Mouse (Mus musculus) hindbrain, postnatal 0 days (tissue): ENCODE measurements around the gene Lmntd2. TPM values are rescaled to one million over a fixed set of nuclear protein-coding genes. Genes with fewer than 3 reads are reported as not detected.

Source experiments
- ATAC-seq: fragments of 200-750 bp; cut with Nextera tagmentation; 2 replicates; pipeline ENCODE4 v1.8.0; 2017; ENCODE audit warnings: mild to moderate bottlenecking, moderate TSS enrichment, moderate library complexity
- DNase-seq: peaks from one replicate; pipeline ENCODE4 v3.0.0-alpha.2; 2015; ENCODE audit warnings: low spot score
- H3K27ac ChIP-seq: fragments of 300-500 bp; sonication (generic); 2 replicates; pipeline ENCODE4 v1.5.1; 2014; ENCODE audit warnings: mild to moderate bottlenecking
- H3K27me3 ChIP-seq: fragments of 300-500 bp; sonication (generic); 2 replicates; pipeline ENCODE4 v1.6.1; 2014; ENCODE audit warnings: low read length, mixed read lengths; ENCODE audit not compliant: insufficient read depth
- H3K36me3 ChIP-seq: fragments of 300-500 bp; sonication (generic); 2 replicates; pipeline ENCODE4 v1.6.1; 2014; ENCODE audit warnings: low read length, mixed read lengths; ENCODE audit not compliant: insufficient read depth
- H3K4me1 ChIP-seq: fragments of 300-500 bp; sonication (generic); 2 replicates; pipeline ENCODE4 v1.6.1; 2014; ENCODE audit warnings: antibody characterized with exemption, low read length, mixed read lengths; ENCODE audit not compliant: insufficient read depth
- H3K4me2 ChIP-seq: fragments of 300-500 bp; sonication (generic); 2 replicates; pipeline ENCODE4 v1.6.1; 2014; ENCODE audit warnings: low read depth, mild to moderate bottlenecking, low read length, moderate library complexity, mixed read lengths
- H3K4me3 ChIP-seq: fragments of 300-500 bp; sonication (generic); 2 replicates; pipeline ENCODE4 v1.5.1; 2014; ENCODE audit warnings: low read length
- H3K9ac ChIP-seq: fragments of 300-500 bp; sonication (generic); replicated peaks from 2 replicates; pipeline ENCODE4 v1.6.1; 2014; ENCODE audit warnings: mild to moderate bottlenecking, low read length, moderate library complexity, mixed read lengths
- H3K9me3 ChIP-seq: fragments of 300-500 bp; sonication (generic); 2 replicates; pipeline ENCODE4 v1.6.1; 2016; ENCODE audit warnings: low read length, mixed read lengths
- CTCF ChIP-seq: IDR thresholded peaks from 2 replicates; pipeline ENCODE4 v1.5.1; 2016; ENCODE audit warnings: antibody characterized with exemption, control low read depth, low read depth
- WGBS: fragments of 180-500 bp; shearing (Covaris S2); extraction: QIAGEN DNeasy Blood & Tissue Kit; methylation state at CpG from one replicate; pipeline ENCODE4 v1.1.7; 2014; 5-methylcytosine and 5-hydroxymethylcytosine counted together
- polyA plus RNA-seq: library from polyadenylated mRNA; unstranded; fragments of >200 nt; fragmentation: Nextera tagmentation; extraction: Ambion mirVana; gene quantifications from 2 replicates; pipeline ENCODE4 v1.2.1, GENCODE M21; 2015
- total RNA-seq: library from RNA; depleted of rRNA; stranded (reverse); fragments of >200 nt; gene quantifications from 2 replicates; pipeline ENCODE4 v1.2.3, GENCODE M21; 2014

Gene Lmntd2
- total and polyA plus RNA-seq, 2 experiments from 2014 or later = 0.29 TPM; not detected in 1

DNA sequence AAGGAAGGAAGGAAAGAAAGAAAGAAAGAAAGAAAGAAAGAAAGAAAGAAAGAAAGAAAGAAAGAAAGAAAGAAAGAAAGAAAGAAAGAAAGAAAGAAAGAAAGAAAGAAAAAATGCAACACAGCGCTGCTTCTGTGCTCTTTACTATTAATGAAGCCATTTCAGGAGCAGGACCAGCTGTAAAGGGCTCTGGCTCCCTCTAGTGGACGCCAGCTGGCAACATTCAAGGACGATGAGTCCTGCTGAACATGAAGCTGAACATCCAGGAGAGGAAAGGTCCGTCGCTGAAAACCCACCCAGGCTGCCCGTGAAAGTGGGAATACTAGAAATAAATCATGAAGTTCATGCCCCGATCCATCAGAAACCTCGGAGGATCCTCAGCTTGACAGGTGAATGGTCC is 37.7 kb downstream of the Lmntd2 start:
- TF ChIP-seq CTCF = peak; percentile 96
- Histone ChIP-seq H3K27me3 (no peaks in the 10 kb centered on the region), H3K4me2 (no peak overlapping the region), H3K27ac (no peak overlapping the region), H3K4me1 (no peaks in the 10 kb centered on the region), H3K9ac (no peak overlapping the region), H3K36me3 (no peaks in the 10 kb centered on the region), H3K9me3 (no peaks in the 10 kb centered on the region), H3K4me3 (no peak overlapping the region)
- no peak for ATAC-seq
- peak; percentile 94 for DNase-seq
- 2% methylated on average over 8 of the region's 8 CpGs for WGBS

DNA sequence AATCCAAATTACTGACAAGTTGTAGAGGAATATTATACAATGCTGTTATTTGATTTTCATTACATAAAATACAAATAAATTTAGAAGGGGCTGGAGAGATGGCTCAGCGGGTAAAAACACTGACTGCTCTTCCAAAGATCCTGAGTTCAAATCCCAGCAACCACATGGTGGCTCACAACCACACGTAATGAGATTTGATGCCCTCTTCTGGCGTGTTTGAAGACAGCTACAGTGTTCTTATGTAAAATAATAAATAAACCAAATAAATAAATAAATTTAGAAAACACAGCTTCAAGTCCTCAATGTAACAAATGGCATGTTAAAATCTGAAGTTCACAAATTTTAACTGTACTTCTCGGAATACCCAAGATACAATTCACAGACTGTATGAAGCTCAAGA is 38.8 kb downstream of the Lmntd2 start:
- Histone ChIP-seq H3K4me1 (no peaks in the 10 kb centered on the region), H3K9me3 (no peaks in the 10 kb centered on the region), H3K4me3 (no peak overlapping the region), H3K36me3 (no peaks in the 10 kb centered on the region), H3K9ac (no peak overlapping the region), H3K4me2 (no peak overlapping the region), H3K27ac (no peak overlapping the region), H3K27me3 (no peaks in the 10 kb centered on the region)
- WGBS = 93% methylated on average over 4 of the region's 4 CpGs
- ATAC-seq = no peak
- TF ChIP-seq CTCF = 0 out of 2 replicates have a peak, but pooled peaks have one; percentile 20
- no peak for DNase-seq

DNA sequence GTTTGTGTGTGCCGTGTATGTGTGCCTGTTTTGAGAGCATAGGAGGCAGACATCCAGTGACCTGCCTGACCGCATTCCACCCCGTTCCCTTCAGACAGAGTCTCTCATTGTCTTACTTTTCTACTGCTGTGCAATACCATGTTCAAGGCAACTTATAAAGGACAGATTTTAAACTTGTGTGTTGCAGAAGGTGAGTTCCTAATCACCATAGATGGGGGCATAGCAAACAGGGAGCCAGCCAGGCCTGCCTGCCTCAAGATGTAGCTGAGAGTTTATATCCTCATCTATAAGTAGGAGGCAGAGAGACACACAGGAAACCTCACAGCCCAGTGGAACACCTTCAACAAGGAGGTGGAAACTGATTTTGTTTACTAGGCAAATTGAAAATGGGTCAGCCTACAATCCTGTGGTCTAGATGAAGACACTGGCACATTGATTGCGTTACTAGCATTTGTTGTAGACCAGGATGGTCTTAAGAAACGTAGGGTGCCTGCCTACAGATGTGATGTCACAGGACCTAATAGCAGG is 40.5 kb downstream of the Lmntd2 start:
- Histone ChIP-seq H3K36me3 (no peaks in the 10 kb centered on the region), H3K4me2 (peak overlapping the region; percentile 61), H3K9me3 (no peaks in the 10 kb centered on the region), H3K27ac (peak overlapping the region; percentile 93; the same call in 1 of the 2 replicates), H3K9ac (peak overlapping the region; percentile 57), H3K4me3 (peak overlapping the region; percentile 44; the same call in 1 of the 2 replicates), H3K4me1 (peaks cover 5% of the 10 kb centered on the region; the same call in 1 of the 2 replicates), H3K27me3 (no peaks in the 10 kb centered on the region)
- no peak for TF ChIP-seq CTCF
- ATAC-seq (no peak), DNase-seq (no peak)
- WGBS = 74% methylated on average over 5 of the region's 5 CpGs

DNA sequence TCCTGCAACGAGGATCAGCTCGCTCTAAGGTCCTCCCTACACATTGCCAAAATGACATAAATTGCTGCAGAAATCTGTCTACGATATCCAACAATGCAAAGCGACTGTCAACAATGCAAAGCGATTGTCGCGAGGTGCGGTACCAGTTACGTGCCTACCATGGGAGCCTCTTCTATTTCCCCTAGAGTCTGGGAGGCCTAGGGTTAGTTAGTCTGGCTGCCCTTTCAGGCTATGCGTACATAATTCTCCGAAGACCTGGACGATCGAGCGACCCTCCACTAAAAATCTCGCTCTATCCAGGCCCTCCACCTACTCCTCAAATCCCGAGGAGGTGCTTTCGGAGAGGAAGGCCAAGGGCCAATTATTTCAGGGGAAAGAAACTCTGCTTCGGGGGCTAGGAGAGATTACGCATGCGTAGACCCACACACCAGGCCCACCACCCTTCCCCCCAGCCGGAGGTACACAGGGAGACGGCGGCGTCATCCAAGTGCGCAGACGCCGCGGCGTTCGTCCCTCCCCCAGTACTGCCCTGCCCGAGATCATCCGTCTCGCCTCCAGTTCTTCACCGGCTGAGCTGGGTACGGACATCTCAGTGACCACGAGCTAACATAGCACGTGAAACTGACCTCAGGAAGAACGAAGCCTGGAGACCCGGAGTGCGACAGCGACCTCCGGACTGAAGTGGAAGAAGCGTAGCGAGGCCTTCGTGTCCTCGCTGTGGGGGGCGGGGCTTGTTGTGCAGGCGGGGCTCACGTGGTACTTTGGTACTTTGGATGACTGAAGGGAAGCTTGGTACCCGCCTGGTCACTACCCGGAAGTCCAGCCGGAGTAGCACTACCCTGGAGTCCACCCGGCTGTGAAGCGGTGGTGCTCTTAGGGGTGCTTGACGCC is 41.5 kb downstream of the Lmntd2 start, which contains the start of gene Rnh1:
TSS of gene Rnh1 (minus strand) at position 742 of the 891 bp plus-strand sequence.
- peak within 1 kb of the TSS; percentile 61 for H3K4me2 ChIP-seq
- TF ChIP-seq CTCF = peak; percentile 23; the same call in 1 of the 2 replicates
- peaks cover 13% of the 10 kb centered on the region for H3K4me1 ChIP-seq
- H3K36me3 ChIP-seq = no peaks in the 10 kb centered on the region
- H3K9me3 ChIP-seq = no peaks in the 10 kb centered on the region
- H3K27me3 ChIP-seq = no peaks in the 10 kb centered on the region
- peak; percentile 97 for ATAC-seq
- H3K27ac ChIP-seq = peak within 1 kb of the TSS; percentile 93
- peak; percentile 97 for DNase-seq
- peak within 1 kb of the TSS; percentile 57 for H3K9ac ChIP-seq
- peak within 1 kb of the TSS; percentile 44 for H3K4me3 ChIP-seq
- 2% methylated on average over 55 of the region's 55 CpGs for whole genome bisulfite sequencing

DNA sequence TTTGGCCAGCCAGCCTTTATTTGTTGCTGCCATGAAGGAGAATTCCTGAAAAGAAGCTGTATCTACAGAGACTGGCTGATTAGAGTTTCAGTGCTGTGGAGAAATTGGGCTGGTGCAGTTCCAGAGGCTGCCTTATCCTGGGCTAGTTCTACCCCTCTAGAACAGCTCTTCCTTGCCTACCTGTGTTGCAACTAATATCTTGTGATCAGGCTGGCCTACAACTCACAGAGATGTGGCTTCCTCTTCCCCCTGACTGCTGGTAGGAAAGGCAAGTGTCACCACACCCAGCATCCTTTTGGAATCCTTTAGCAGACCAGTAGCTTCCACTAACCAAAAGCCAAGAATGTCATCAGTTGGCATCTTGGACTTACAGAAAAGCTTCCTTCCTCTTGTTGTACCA is 44.0 kb downstream of the Lmntd2 start:
- Histone ChIP-seq H3K27ac (no peak overlapping the region), H3K4me1 (peaks cover 13% of the 10 kb centered on the region), H3K4me3 (no peak overlapping the region)

DNA sequence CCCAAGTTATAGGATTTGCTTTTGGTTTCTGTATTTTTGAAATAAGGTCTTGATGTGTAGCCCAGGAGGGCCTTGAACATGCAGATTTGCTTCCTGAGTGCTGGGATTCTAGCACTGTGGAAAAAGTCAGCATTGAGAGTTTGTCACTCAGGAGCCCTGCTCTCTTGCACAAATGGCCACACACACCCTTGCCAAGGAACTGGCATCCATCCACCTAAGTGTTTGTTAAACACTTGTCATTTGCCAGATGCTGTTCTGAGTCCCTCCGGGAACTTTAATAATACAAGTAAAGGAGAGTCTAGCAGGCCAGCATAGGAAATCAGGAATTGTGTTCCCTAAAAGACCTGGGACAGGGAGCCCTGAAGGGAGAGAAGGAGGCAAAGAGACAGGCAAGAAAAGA is 44.6 kb downstream of the Lmntd2 start:
- H3K27ac ChIP-seq = no peak overlapping the region
- H3K4me2 ChIP-seq = no peak overlapping the region
- no peak overlapping the region for H3K9ac ChIP-seq
- H3K4me1 ChIP-seq = peaks cover 13% of the 10 kb centered on the region
- no peak for TF ChIP-seq CTCF
- 40% methylated on average over 1 of the region's 1 CpGs for WGBS
- H3K36me3 ChIP-seq = no peaks in the 10 kb centered on the region; the same call in 1 of the 2 replicates
- peak; percentile 37 for DNase-seq
- H3K4me3 ChIP-seq = no peak overlapping the region
- no peak for ATAC-seq
- no peaks in the 10 kb centered on the region for H3K9me3 ChIP-seq
- no peaks in the 10 kb centered on the region for H3K27me3 ChIP-seq

More for the DNA sequence above, 44.0 kb downstream of the Lmntd2 start:
- H3K9ac ChIP-seq = no peak overlapping the region
- no peaks in the 10 kb centered on the region for H3K27me3 ChIP-seq
- no peak for DNase-seq
- no peak overlapping the region for H3K4me2 ChIP-seq
- TF ChIP-seq CTCF = no peak
- no peaks in the 10 kb centered on the region for H3K9me3 ChIP-seq
- H3K36me3 ChIP-seq = no peaks in the 10 kb centered on the region; the same call in 1 of the 2 replicates
- ATAC-seq = no peak
